Mouse (Mus musculus): ENCODE data around the gene Jade2. TPM values are rescaled to one million over a fixed set of nuclear protein-coding genes. Genes with fewer than 3 reads are reported as not detected.

The Jade2 gene
- total and polyA plus RNA-seq, 3 experiments = 25.6 to 60.1 (median 58.2) TPM

GRCm38 (mm10) chr11:51904224-51904623 is 46.8 kb upstream of the Jade2 start:
- Histone ChIP-seq H3K27me3 (replicated peaks) (peaks cover 2% of the 10 kb centered on the region), H3K9ac (ENCODE audit: insufficient read depth, low read depth) (no peak overlapping the region), H3K27ac (ENCODE audit: insufficient read depth, low read depth) (no peak overlapping the region), H3K4me1 (ENCODE audit: control insufficient read depth in 1 of 2, insufficient read depth in 2 of 2) (no peaks in the 10 kb centered on the region), H3K4me2 (ENCODE audit: insufficient read depth, low read depth, poor library complexity, severe bottlenecking) (no peak overlapping the region), H3K36me3 (replicated peaks in 1 of 2; ENCODE audit: control insufficient read depth in 1 of 2, insufficient read depth in 1 of 2, low read length in 1 of 2) (no peaks in the 10 kb centered on the region), H3K9me3 (replicated peaks; ENCODE audit: low read length) (peaks cover 18% of the 10 kb centered on the region), H3K79me2 (replicated peaks; ENCODE audit: control insufficient read depth, extremely low read depth, insufficient read depth, poor library complexity, severe bottlenecking) (no peaks in the 10 kb centered on the region), H3K4me3 (replicated peaks in 1 of 3; ENCODE audit: low read depth in 2 of 3, low read length in 2 of 3, poor library complexity in 1 of 3) (no peak overlapping the region)
- dilution Hi-C loops (cut with MboI; ENCODE audit: extremely low pct_ligation_motif_present, extremely low pct_unique_long_range_greater_than_20kb, low sequenced_read_pairs) (no loop called here), in situ Hi-C loops (cut with MboI; ENCODE audit: low pct_ligation_motif_present, low pct_unique_long_range_greater_than_20kb, low sequenced_read_pairs) (loop anchor here (5.0 kb wide), 1 partner anchor 37 kb away; no protein-coding TSS in a partner anchor)
- no peak for DNase-seq (ENCODE audit: extremely low read depth)
- TF ChIP-seq SMC3 (IDR thresholded peaks at IDR 0.05; ENCODE audit: low read depth, low read length) (no peak), POLR2A (IDR thresholded peaks at IDR 0.05; ENCODE audit: low read depth, low read length) (no peak), NELFE (IDR thresholded peaks at IDR 0.05; ENCODE audit: low read depth, low read length) (no peak), MYC (IDR thresholded peaks at IDR 0.05; ENCODE audit: low read depth, low read length) (no peak), ETS1 (conservative IDR thresholded peaks at IDR 0.05; ENCODE audit: low read depth, low read length) (no peak), TCF12 (IDR thresholded peaks at IDR 0.05; ENCODE audit: low read depth, low read length) (no peak), E2F4 (IDR thresholded peaks at IDR 0.05; ENCODE audit: insufficient replicate concordance, low read depth, low read length) (no peak), HCFC1 (IDR thresholded peaks at IDR 0.05; ENCODE audit: low read depth, low read length) (no peak), POLR2AphosphoS2 (IDR thresholded peaks at IDR 0.05; ENCODE audit: low read depth, low read length) (no peak), USF2 (conservative IDR thresholded peaks at IDR 0.05; ENCODE audit: low read depth, low read length) (no peak), UBTF (IDR thresholded peaks at IDR 0.05; ENCODE audit: low read depth, low read length) (no peak), NRF1 (IDR thresholded peaks at IDR 0.05; ENCODE audit: low read depth, low read length) (no peak), CTCF (conservative IDR thresholded peaks at IDR 0.05 in 1 of 2, IDR thresholded peaks at IDR 0.05 in 1 of 2; ENCODE audit: low read depth in 2 of 2, low read length in 2 of 2) (no peak), IRF4 (IDR thresholded peaks at IDR 0.05; ENCODE audit: low read depth, low read length) (no peak), ZMIZ1 (IDR thresholded peaks at IDR 0.05; ENCODE audit: low read depth, low read length) (no peak), JUND (conservative IDR thresholded peaks at IDR 0.05; ENCODE audit: low read depth, low read length) (no peak), TBP (conservative IDR thresholded peaks at IDR 0.05; ENCODE audit: low read depth, low read length) (no peak), ZNF384 (IDR thresholded peaks at IDR 0.05; ENCODE audit: low read depth, low read length) (no peak), KAT2A (IDR thresholded peaks at IDR 0.05; ENCODE audit: insufficient replicate concordance, low read length) (no peak), PAX5 (IDR thresholded peaks at IDR 0.05; ENCODE audit: low read length) (no peak)

GRCm38 (mm10) chr11:51899691-51900090 is 42.2 kb upstream of the Jade2 start:
- Histone ChIP-seq H3K27ac (ENCODE audit: insufficient read depth, low read depth) (no peak overlapping the region), H3K79me2 (replicated peaks; ENCODE audit: control insufficient read depth, extremely low read depth, insufficient read depth, poor library complexity, severe bottlenecking) (no peaks in the 10 kb centered on the region), H3K27me3 (replicated peaks) (peaks cover 3% of the 10 kb centered on the region), H3K9me3 (replicated peaks; ENCODE audit: low read length) (peaks cover 18% of the 10 kb centered on the region), H3K4me3 (replicated peaks in 1 of 3; ENCODE audit: low read depth in 2 of 3, low read length in 2 of 3, poor library complexity in 1 of 3) (no peak overlapping the region), H3K36me3 (replicated peaks in 1 of 2; ENCODE audit: control insufficient read depth in 1 of 2, insufficient read depth in 1 of 2, low read length in 1 of 2) (no peaks in the 10 kb centered on the region), H3K4me1 (ENCODE audit: control insufficient read depth in 1 of 2, insufficient read depth in 2 of 2) (0 out of 4 replicates have a peak, but pooled peaks cover 0 to 4% of the 10 kb centered on the region in 2 experiments), H3K9ac (ENCODE audit: insufficient read depth, low read depth) (no peak overlapping the region), H3K4me2 (ENCODE audit: insufficient read depth, low read depth, poor library complexity, severe bottlenecking) (no peak overlapping the region)
- dilution Hi-C loops (cut with MboI; ENCODE audit: extremely low pct_ligation_motif_present, extremely low pct_unique_long_range_greater_than_20kb, low sequenced_read_pairs) = no loop called here
- DNase-seq (ENCODE audit: extremely low read depth) = no peak
- in situ Hi-C loops (cut with MboI; ENCODE audit: low pct_ligation_motif_present, low pct_unique_long_range_greater_than_20kb, low sequenced_read_pairs) = loop anchor here (5.0 kb wide), 1 partner anchor 32 kb away; no protein-coding TSS in a partner anchor
- TF ChIP-seq TCF12 (IDR thresholded peaks at IDR 0.05; ENCODE audit: low read depth, low read length) (no peak), RAD21 (IDR thresholded peaks at IDR 0.05; ENCODE audit: low read depth, low read length) (no peak), CHD2 (IDR thresholded peaks at IDR 0.05; ENCODE audit: low read length) (no peak), MEF2A (IDR thresholded peaks at IDR 0.05; ENCODE audit: borderline replicate concordance, low read depth, low read length) (no peak), KAT2A (IDR thresholded peaks at IDR 0.05; ENCODE audit: insufficient replicate concordance, low read length) (no peak), E2F4 (IDR thresholded peaks at IDR 0.05; ENCODE audit: insufficient replicate concordance, low read depth, low read length) (no peak), CTCF (conservative IDR thresholded peaks at IDR 0.05 in 1 of 2, IDR thresholded peaks at IDR 0.05 in 1 of 2; ENCODE audit: low read depth in 2 of 2, low read length in 2 of 2) (no peak), MXI1 (IDR thresholded peaks at IDR 0.05; ENCODE audit: low read depth, low read length) (no peak), PAX5 (IDR thresholded peaks at IDR 0.05; ENCODE audit: low read length) (no peak), ZNF384 (IDR thresholded peaks at IDR 0.05; ENCODE audit: low read depth, low read length) (no peak), MAZ (IDR thresholded peaks at IDR 0.05; ENCODE audit: low read depth, low read length) (no peak), SIN3A (IDR thresholded peaks at IDR 0.05; ENCODE audit: low read length) (no peak), MAFK (IDR thresholded peaks at IDR 0.05; ENCODE audit: insufficient replicate concordance, low read length) (no peak), POLR2A (IDR thresholded peaks at IDR 0.05; ENCODE audit: low read depth, low read length) (no peak)
